ENCODE assay signal across 23 mouse cellular contexts in genomic region chr6:117775304-117776050, GRCm38 (mm10).
DNase-seq lines count a peak whose midpoint lies in the region; ATAC-seq and TF ChIP-seq lines count a peak whose summit lies in the region.
"Had no signal": no experiment of that assay in that cellular context is flagged by ENCODE, and none has a peak within 500 bp of the region (broad histone marks: within the 10 kb centered on the region; RNA-seq: fewer than 3 reads in every experiment).

No protein-coding gene starts in this region.

- H3K4me3 ChIP-seq in forebrain, postnatal 0 days (ENCODE audit: low read depth, low read length): no peak overlapping the region
- no peak overlapping the region for H3K4me3 ChIP-seq in forebrain, embryonic 12.5 days (replicated peaks)
- H3K4me3 ChIP-seq: embryonic facial prominence, embryonic 15.5 days; gastrocnemius, adult 2 months; heart, embryonic 13.5 days; left cerebral cortex, adult 2 months; megakaryocyte, embryonic 14.5 days; myocyte had no signal

- no peaks in the 10 kb centered on the region for H3K9me3 ChIP-seq in forebrain, postnatal 0 days (ENCODE audit: low read length)
- H3K9me3 ChIP-seq in forebrain, embryonic 12.5 days: no peaks in the 10 kb centered on the region
- H3K9me3 ChIP-seq: embryonic facial prominence, embryonic 15.5 days; heart, embryonic 13.5 days; megakaryocyte, embryonic 14.5 days had no signal

- peak; percentile 80 for ATAC-seq in forebrain, postnatal 0 days
- ATAC-seq in forebrain, embryonic 12.5 days (ENCODE audit: low FRiP score): no peak
- no peak for ATAC-seq in megakaryocyte-erythroid progenitor cell, adult 5-6 weeks (replicated peaks; ENCODE audit: low FRiP score, low TSS enrichment, poor library complexity, severe bottlenecking)
- ATAC-seq: inflammation-experienced regulatory T-cells, adult 6 months had no signal

- no peaks in the 10 kb centered on the region for H3K36me3 ChIP-seq in forebrain, postnatal 0 days (ENCODE audit: insufficient read depth)
- H3K36me3 ChIP-seq in forebrain, embryonic 12.5 days (replicated peaks): no peaks in the 10 kb centered on the region
- H3K36me3 ChIP-seq: embryonic facial prominence, embryonic 15.5 days; heart, embryonic 13.5 days had no signal

- no peaks in the 10 kb centered on the region for H3K27me3 ChIP-seq in forebrain, postnatal 0 days (ENCODE audit: insufficient read depth, low read length)
- H3K27me3 ChIP-seq in forebrain, embryonic 12.5 days: no peaks in the 10 kb centered on the region
- H3K27me3 ChIP-seq: embryonic facial prominence, embryonic 15.5 days; heart, embryonic 13.5 days had no signal

- no peak for TF ChIP-seq CTCF in forebrain, postnatal 0 days (IDR thresholded peaks at IDR 0.05; ENCODE audit: low read depth)

- H3K9ac ChIP-seq in forebrain, postnatal 0 days: no peak overlapping the region
- no peak overlapping the region for H3K9ac ChIP-seq in forebrain, embryonic 12.5 days
- H3K9ac ChIP-seq: embryonic facial prominence, embryonic 15.5 days; heart, embryonic 13.5 days had no signal

- peak overlapping the region; percentile 62 for H3K27ac ChIP-seq in forebrain, postnatal 0 days (ENCODE audit: low read depth, low read length)
- H3K27ac ChIP-seq in forebrain, embryonic 12.5 days: no peak overlapping the region
- H3K27ac ChIP-seq: embryonic facial prominence, embryonic 15.5 days; gastrocnemius, adult 2 months; heart, embryonic 13.5 days; left cerebral cortex, adult 2 months; stomach, postnatal 0 days had no signal

- peaks cover 4% of the 10 kb centered on the region; the same call in 1 of the 2 replicates for H3K4me1 ChIP-seq in forebrain, postnatal 0 days (ENCODE audit: insufficient read depth)
- no peaks in the 10 kb centered on the region for H3K4me1 ChIP-seq in forebrain, embryonic 12.5 days
- H3K4me1 ChIP-seq: embryonic facial prominence, embryonic 15.5 days; heart, embryonic 13.5 days; megakaryocyte, embryonic 14.5 days had no signal

- peak; percentile 48 for DNase-seq in forebrain, postnatal 0 days
- peak; percentile 17 for DNase-seq in left cerebral cortex, postnatal 4 days
- DNase-seq in left cerebral cortex, postnatal 36 days (ENCODE audit: low spot score in 2 of 2): no peak
- peak; percentile 49 for DNase-seq in MN1 (ENCODE audit: low spot score)
- DNase-seq in brain, adult 2 months (ENCODE audit: low read depth, low spot score): peak; percentile 66
- DNase-seq: adrenal gland, adult 2 months; cerebellum, postnatal 36 days; gastrocnemius, adult 2 months; heart, postnatal 36 days; kidney, adult 8-10 months; kidney, postnatal 25 days; lung, adult 18-20 months; lung, postnatal 14 days had no signal

- 60% methylated on average over 11 of the region's 11 CpGs for WGBS in forebrain, postnatal 0 days
- WGBS in forebrain, embryonic 12.5 days: 78% methylated on average over 11 of the region's 11 CpGs

- no peak overlapping the region for H3K4me2 ChIP-seq in forebrain, postnatal 0 days (ENCODE audit: low read depth)
- H3K4me2 ChIP-seq in forebrain, embryonic 12.5 days: no peak overlapping the region
- H3K4me2 ChIP-seq: embryonic facial prominence, embryonic 15.5 days; heart, embryonic 13.5 days; liver, embryonic 11.5 days had no signal

- intact Hi-C loops in left cerebral cortex, postnatal 4 days (cut with DNase I): no loop called here
- intact Hi-C loops in left cerebral cortex, postnatal 36 days (cut with DNase I): no loop called here

Comparison
In these comparisons a context has a peak if more than half of its experiments do, and no peak if none do; other contexts are left out.
1. DNase-seq: peak in forebrain, postnatal 0 days (single experiment), left cerebral cortex, postnatal 4 days (single experiment), MN1 (single experiment) and brain, adult 2 months (single experiment); none in left cerebral cortex, postnatal 36 days (0 of 2).